ENCODE assay signal across 7 mouse cellular contexts in genomic region chr10:111689587-111689986, GRCm38 (mm10).
DNase-seq lines count a peak whose midpoint lies in the region; ATAC-seq lines count a peak whose summit lies in the region.

No protein-coding gene starts in this region.

- H3K9ac ChIP-seq in intestine, embryonic 15.5 days = no peak overlapping the region

- peak overlapping the region; percentile 66 for H3K27ac ChIP-seq in intestine, embryonic 15.5 days
- no peak overlapping the region for H3K27ac ChIP-seq in hindbrain, embryonic 10.5 days

- ATAC-seq in intestine, embryonic 15.5 days = peak; percentile 91

- 30% methylated on average over 10 of the region's 10 CpGs for WGBS in intestine, embryonic 15.5 days
- 79% methylated on average over 10 of the region's 10 CpGs for WGBS in hindbrain, embryonic 10.5 days

- H3K4me1 ChIP-seq in intestine, embryonic 15.5 days (replicated peaks) = peaks cover 14% of the 10 kb centered on the region
- H3K4me1 ChIP-seq in hindbrain, embryonic 10.5 days (replicated peaks) = peaks cover 10% of the 10 kb centered on the region; the same call in 1 of the 2 replicates

- no peak overlapping the region for H3K4me3 ChIP-seq in intestine, embryonic 15.5 days (replicated peaks)
- H3K4me3 ChIP-seq in hindbrain, embryonic 10.5 days = no peak overlapping the region

- H3K4me2 ChIP-seq in intestine, embryonic 15.5 days (replicated peaks) = no peak overlapping the region

- no peaks in the 10 kb centered on the region for H3K27me3 ChIP-seq in intestine, embryonic 15.5 days (replicated peaks)
- H3K27me3 ChIP-seq in hindbrain, embryonic 10.5 days (ENCODE audit: insufficient read depth, poor library complexity, severe bottlenecking) = no peaks in the 10 kb centered on the region

- no peaks in the 10 kb centered on the region for H3K9me3 ChIP-seq in intestine, embryonic 15.5 days
- H3K9me3 ChIP-seq in hindbrain, embryonic 10.5 days = no peaks in the 10 kb centered on the region

- H3K36me3 ChIP-seq in intestine, embryonic 15.5 days = no peaks in the 10 kb centered on the region
- H3K36me3 ChIP-seq in hindbrain, embryonic 10.5 days = no peaks in the 10 kb centered on the region

- DNase-seq in Muller cell, postnatal 12 days (ENCODE audit: inconsistent ontology term) = peak; percentile 42
- peak; percentile 19 to 68 for DNase-seq in adrenal gland, postnatal 36 days
- DNase-seq in lung, postnatal 14 days = peak; percentile 69
- no peak for DNase-seq in hindbrain, embryonic 10.5 days (ENCODE audit: low spot score)
- DNase-seq in c-Kit-positive CD71-positive TER-119-positive erythroid progenitor cells, embryonic 14.5 days (ENCODE audit: low spot score) = no peak
- no peak for DNase-seq in cerebellum, postnatal 36 days

Comparison
In these comparisons a context has a peak if more than half of its experiments do, and no peak if none do; other contexts are left out.
1. DNase-seq: peak in Muller cell, postnatal 12 days (single experiment), adrenal gland, postnatal 36 days (2 of 2) and lung, postnatal 14 days (single experiment); none in hindbrain, embryonic 10.5 days (single experiment), c-Kit-positive CD71-positive TER-119-positive erythroid progenitor cells, embryonic 14.5 days (single experiment) and cerebellum, postnatal 36 days (0 of 2).